8 mouse cellular contexts compared by ENCODE assay signal in the genomic region with DNA sequence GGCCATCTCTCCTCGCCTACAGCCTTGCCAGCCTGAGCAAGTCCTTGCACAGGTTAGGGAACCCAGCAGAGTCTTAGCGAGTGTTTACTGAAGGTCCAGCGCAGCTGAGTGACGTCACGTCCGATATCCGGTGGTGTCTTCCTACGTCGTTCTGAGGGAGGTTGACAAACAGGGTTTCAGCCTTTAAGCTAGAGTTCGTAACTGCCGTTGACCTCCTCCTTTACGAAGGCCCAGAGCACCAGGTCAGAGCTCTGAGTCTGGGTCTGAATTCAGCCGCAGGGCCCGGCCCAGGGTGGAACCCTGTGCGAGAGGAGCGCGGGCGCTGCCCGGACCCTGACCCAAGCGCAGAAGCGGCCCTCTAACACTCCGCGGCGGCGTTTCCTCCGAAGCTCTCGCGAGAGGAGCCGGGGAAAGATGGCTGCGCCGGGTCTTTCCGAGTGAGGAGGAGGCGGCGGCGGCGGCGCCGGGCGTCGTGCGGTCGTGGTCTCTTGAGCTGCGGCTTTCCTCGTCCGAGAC. TPM values are rescaled to one million over a fixed set of nuclear protein-coding genes. Genes with fewer than 3 reads are reported as not detected.
DNase-seq lines count a peak whose midpoint lies in the region; ATAC-seq and TF ChIP-seq lines count a peak whose summit lies in the region.

A gene (plus strand): TSS at position 397 of the 516 bp plus-strand sequence.

- under 1% methylated on average over 33 of the region's 45 CpGs for WGBS in forebrain, embryonic 12.5 days
- WGBS in heart, postnatal 0 days = under 1% methylated on average over 45 of the region's 45 CpGs
- 1% methylated on average over 45 of the region's 45 CpGs for WGBS in liver, embryonic 16.5 days (ENCODE audit: insufficient replicate concordance)
- WGBS in neural tube, embryonic 13.5 days = under 1% methylated on average over 45 of the region's 45 CpGs

- peak; percentile 97 for ATAC-seq in forebrain, embryonic 12.5 days (ENCODE audit: low FRiP score)
- peak; percentile 98 for ATAC-seq in heart, postnatal 0 days (ENCODE audit: insufficient read depth, low read depth)
- ATAC-seq in liver, embryonic 16.5 days (ENCODE audit: low read depth) = peak; percentile 92
- peak; percentile 99 for ATAC-seq in neural tube, embryonic 13.5 days (ENCODE audit: low read depth)

- H3K9me3 ChIP-seq in E14TG2a.4 (ENCODE audit: low read length) = no peaks in the 10 kb centered on the region
- no peaks in the 10 kb centered on the region for H3K9me3 ChIP-seq in forebrain, embryonic 12.5 days
- no peaks in the 10 kb centered on the region for H3K9me3 ChIP-seq in heart, postnatal 0 days (replicated peaks; ENCODE audit: control insufficient read depth, low read length)
- H3K9me3 ChIP-seq in liver, embryonic 16.5 days (replicated peaks; ENCODE audit: control insufficient read depth, low read length) = no peaks in the 10 kb centered on the region
- H3K9me3 ChIP-seq in neural tube, embryonic 13.5 days = no peaks in the 10 kb centered on the region

- peak within 1 kb of the TSS; percentile 96 for H3K4me3 ChIP-seq in E14TG2a.4 (replicated peaks; ENCODE audit: low read length)
- peak within 1 kb of the TSS; percentile 99 for H3K4me3 ChIP-seq in forebrain, embryonic 12.5 days (replicated peaks)
- H3K4me3 ChIP-seq in heart, postnatal 0 days (ENCODE audit: low read depth, low read length) = peak within 1 kb of the TSS; percentile 89
- peak within 1 kb of the TSS; percentile 99 for H3K4me3 ChIP-seq in liver, embryonic 16.5 days (ENCODE audit: low read depth, low read length)
- peak within 1 kb of the TSS; percentile 100 for H3K4me3 ChIP-seq in neural tube, embryonic 13.5 days
- peak within 1 kb of the TSS; percentile 97 for H3K4me3 ChIP-seq in testis, adult 2 months (ENCODE audit: control insufficient read depth, low read depth, low read length)

- DNase-seq in c-Kit-positive CD71-positive TER-119-positive erythroid progenitor cells, embryonic 14.5 days (ENCODE audit: low spot score) = peak; percentile 91
- peak; percentile 93 for DNase-seq in heart, postnatal 0 days (ENCODE audit: low spot score)
- DNase-seq in kidney, postnatal 4 days = peak; percentile 94 to 97

- TF ChIP-seq EP300 in heart, postnatal 0 days (IDR thresholded peaks at IDR 0.05; ENCODE audit: low read depth) = 0 out of 2 replicates have a peak, but pooled peaks have one; percentile 76

- H3K4me2 ChIP-seq in forebrain, embryonic 12.5 days = peak within 1 kb of the TSS; percentile 94
- peak within 1 kb of the TSS; percentile 96 for H3K4me2 ChIP-seq in heart, postnatal 0 days (ENCODE audit: low read depth, low read length)
- H3K4me2 ChIP-seq in liver, embryonic 16.5 days (ENCODE audit: low read depth, low read length) = peak within 1 kb of the TSS; percentile 83
- peak within 1 kb of the TSS; percentile 97 for H3K4me2 ChIP-seq in neural tube, embryonic 13.5 days

- peaks cover 35% of the 10 kb centered on the region for H3K4me1 ChIP-seq in E14TG2a.4 (replicated peaks; ENCODE audit: low read depth, low read length)
- peaks cover 30% of the 10 kb centered on the region for H3K4me1 ChIP-seq in forebrain, embryonic 12.5 days
- H3K4me1 ChIP-seq in heart, postnatal 0 days (ENCODE audit: control insufficient read depth, insufficient read depth) = peaks cover 15% of the 10 kb centered on the region; the same call in 1 of the 2 replicates
- peaks cover 8% of the 10 kb centered on the region for H3K4me1 ChIP-seq in liver, embryonic 16.5 days (ENCODE audit: control insufficient read depth, low read depth, low read length)
- peaks cover 32% of the 10 kb centered on the region for H3K4me1 ChIP-seq in neural tube, embryonic 13.5 days (replicated peaks)
- peaks cover 4% of the 10 kb centered on the region for H3K4me1 ChIP-seq in testis, adult 2 months (ENCODE audit: control insufficient read depth, insufficient read depth, low read length)

- TF ChIP-seq CTCF in E14TG2a.4 (conservative IDR thresholded peaks at IDR 0.05; ENCODE audit: low read length) = no peak
- TF ChIP-seq CTCF in heart, postnatal 0 days (IDR thresholded peaks at IDR 0.05; ENCODE audit: low read depth) = no peak
- TF ChIP-seq CTCF in testis, adult 2 months (IDR thresholded peaks at IDR 0.05; ENCODE audit: control insufficient read depth, insufficient read depth, insufficient replicate concordance, low read depth, low read length) = no peak

- H3K27me3 ChIP-seq in E14TG2a.4 (ENCODE audit: insufficient read depth, low read length) = no peaks in the 10 kb centered on the region
- peaks cover 4% of the 10 kb centered on the region; the same call in 1 of the 2 replicates for H3K27me3 ChIP-seq in forebrain, embryonic 12.5 days
- H3K27me3 ChIP-seq in heart, postnatal 0 days (ENCODE audit: control insufficient read depth, insufficient read depth, low read length) = no peaks in the 10 kb centered on the region
- no peaks in the 10 kb centered on the region for H3K27me3 ChIP-seq in liver, embryonic 16.5 days (ENCODE audit: control insufficient read depth, insufficient read depth, low read depth, low read length)
- peaks cover 4% of the 10 kb centered on the region; the same call in 1 of the 2 replicates for H3K27me3 ChIP-seq in neural tube, embryonic 13.5 days
- H3K27me3 ChIP-seq in testis, adult 2 months (ENCODE audit: control insufficient read depth, insufficient read depth, low read length) = no peaks in the 10 kb centered on the region

- peaks cover 18% of the 10 kb centered on the region for H3K36me3 ChIP-seq in E14TG2a.4 (ENCODE audit: insufficient read depth, low read length)
- no peaks in the 10 kb centered on the region for H3K36me3 ChIP-seq in forebrain, embryonic 12.5 days (replicated peaks)
- no peaks in the 10 kb centered on the region for H3K36me3 ChIP-seq in heart, postnatal 0 days (replicated peaks; ENCODE audit: control insufficient read depth, insufficient read depth, low read length)
- H3K36me3 ChIP-seq in liver, embryonic 16.5 days (ENCODE audit: control insufficient read depth, insufficient read depth) = no peaks in the 10 kb centered on the region
- H3K36me3 ChIP-seq in neural tube, embryonic 13.5 days = no peaks in the 10 kb centered on the region
- H3K36me3 ChIP-seq in testis, adult 2 months (ENCODE audit: control insufficient read depth, insufficient read depth, low read length) = no peaks in the 10 kb centered on the region

- H3K27ac ChIP-seq in forebrain, embryonic 12.5 days = peak within 1 kb of the TSS; percentile 97
- H3K27ac ChIP-seq in heart, postnatal 0 days (ENCODE audit: low read depth) = peak within 1 kb of the TSS; percentile 98
- H3K27ac ChIP-seq in liver, embryonic 16.5 days (ENCODE audit: low read length) = peak within 1 kb of the TSS; percentile 94
- H3K27ac ChIP-seq in neural tube, embryonic 13.5 days (replicated peaks) = peak within 1 kb of the TSS; percentile 95
- H3K27ac ChIP-seq in testis, adult 2 months (ENCODE audit: control insufficient read depth, insufficient read depth, low read depth, low read length) = peak within 1 kb of the TSS; percentile 98

- peak within 1 kb of the TSS; percentile 96 for H3K9ac ChIP-seq in forebrain, embryonic 12.5 days
- peak within 1 kb of the TSS; percentile 94 for H3K9ac ChIP-seq in heart, postnatal 0 days (replicated peaks; ENCODE audit: low read depth, low read length)
- H3K9ac ChIP-seq in liver, embryonic 16.5 days (ENCODE audit: low read depth, low read length) = peak within 1 kb of the TSS; percentile 96
- peak within 1 kb of the TSS; percentile 97 for H3K9ac ChIP-seq in neural tube, embryonic 13.5 days

- TF ChIP-seq POLR2A in testis, adult 2 months (IDR thresholded peaks at IDR 0.05; ENCODE audit: control insufficient read depth, low read depth, low read length) = peak; percentile 64

RNA-seq across cellular contexts. Expression of the gene that starts here (rescaled TPM):
- polyA plus RNA-seq in forebrain, embryonic 12.5 days (2016; fragmentation: Nextera tagmentation; extraction: Ambion mirVana) = 26.6 and 27.7 TPM in 2 replicates
- total RNA-seq in heart, postnatal 0 days (2014; rRNA removed; ENCODE audit: low replicate concordance) = 12.4 and 18.4 TPM in 2 replicates
- polyA plus RNA-seq in heart, postnatal 0 days (2015; fragmentation: Nextera tagmentation; extraction: Ambion mirVana) = 12.4 and 13.5 TPM in 2 replicates
- polyA plus RNA-seq in liver, embryonic 16.5 days (2015; fragmentation: Nextera tagmentation; extraction: Ambion mirVana) = 8.7 and 9.8 TPM in 2 replicates
- 23.1 and 25.0 TPM in 2 replicates for polyA plus RNA-seq in neural tube, embryonic 13.5 days (2015; fragmentation: Nextera tagmentation; extraction: Ambion mirVana)
- 15.6 and 15.8 TPM in 2 replicates for polyA plus RNA-seq in testis, adult 2 months (2012; rRNA removed)

Comparison
In these comparisons a context has a peak if more than half of its experiments do, and no peak if none do; other contexts are left out.
1. Peak in every context shown above with its lines: DNase-seq, ATAC-seq, H3K4me3 ChIP-seq and H3K27ac ChIP-seq.